Mouse (Mus musculus): Measurements from ENCODE around the gene F2r. TPM values are rescaled to one million over a fixed set of nuclear protein-coding genes. Genes with fewer than 3 reads are reported as not detected.

Gene F2r
- total RNA-seq, 2 experiments from 2014 or later, result 0.68 to 0.84 TPM

DNA sequence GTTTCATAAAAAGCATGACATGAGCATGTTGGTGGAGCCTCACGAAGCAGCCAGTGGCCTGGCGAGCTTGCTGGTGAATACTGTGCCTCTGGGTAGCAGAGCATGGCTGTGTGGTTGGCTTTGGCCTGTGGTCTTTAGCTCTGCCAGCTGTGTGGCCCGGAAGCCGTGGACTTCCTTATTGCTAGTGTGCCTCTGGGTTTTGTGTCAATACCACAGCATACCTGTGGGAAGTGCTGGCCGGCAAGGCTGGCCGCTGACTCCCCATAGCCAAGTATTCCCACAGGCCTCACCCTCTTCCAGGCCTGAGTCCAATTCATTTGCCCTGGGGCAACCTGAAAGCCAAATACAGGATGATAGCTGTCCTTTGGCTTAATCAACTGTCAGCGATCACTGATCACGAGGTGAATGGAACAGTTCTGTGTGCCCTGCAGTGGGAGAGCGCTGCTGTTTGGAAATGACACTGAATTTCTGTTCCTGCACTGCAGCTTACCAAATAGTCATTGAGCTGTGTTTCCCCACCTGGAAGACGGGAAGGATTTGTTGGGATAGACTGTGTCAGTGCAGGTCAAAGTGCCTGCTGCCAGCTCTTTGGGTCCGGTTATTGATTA is 64.3 kb downstream of the F2r start:
- no peak for ATAC-seq (replicated peaks; ENCODE audit: low FRiP score, poor library complexity, severe bottlenecking)

Other genes with a start within 250 kb of the F2r start
- gene Aggf1, start 243.1 kb downstream of the F2r start, total RNA-seq (2015; ENCODE audit: low replicate concordance), result 14.3 and 15.1 TPM in 2 replicates
- 22.2 and 25.8 TPM in 2 replicates for gene Aggf1, start 243.1 kb downstream of the F2r start, total RNA-seq (2017; ENCODE audit: low replicate concordance)
- not detected in 2 replicates for gene Crhbp, start 173.6 kb downstream of the F2r start, total RNA-seq (2015; ENCODE audit: low replicate concordance)
- not detected in 2 replicates for gene Crhbp, start 173.6 kb downstream of the F2r start, total RNA-seq (2017; ENCODE audit: low replicate concordance)
- not detected in 2 replicates for gene S100z, start 139.8 kb downstream of the F2r start, total RNA-seq (2015; ENCODE audit: low replicate concordance)
- gene S100z, start 139.8 kb downstream of the F2r start, total RNA-seq (2017; ENCODE audit: low replicate concordance), result not detected in 2 replicates
- gene F2rl1, start 93.3 kb downstream of the F2r start, total RNA-seq (2015; ENCODE audit: low replicate concordance), result not detected in 2 replicates
- 1.7 TPM in 1 of 2 replicates, not detected in the other for gene F2rl1, start 93.3 kb downstream of the F2r start, total RNA-seq (2017; ENCODE audit: low replicate concordance)
- 2.1 TPM in 1 of 2 replicates, not detected in the other for gene F2rl2, start 78.4 kb upstream of the F2r start, total RNA-seq (2015; ENCODE audit: low replicate concordance)
- gene F2rl2, start 78.4 kb upstream of the F2r start, total RNA-seq (2017; ENCODE audit: low replicate concordance), result 0.15 TPM in 1 of 2 replicates, not detected in the other

All from erythroid progenitor cell, adult 5-6 weeks (primary cell).